Mouse (Mus musculus) heart, postnatal 25 days (tissue): ENCODE measurements around the gene Zcchc2. TPM values are rescaled to one million over a fixed set of nuclear protein-coding genes. Genes with fewer than 3 reads are reported as not detected.
A peak's percentile ranks its signal among the peaks of the same experiment; 100 is the strongest.

ENCODE experiments used
- DNase-seq: peaks from one replicate; pipeline ENCODE4 v3.0.0; 2022; ENCODE audit warnings: low spot score
- intact Hi-C: fragments of 180-260 bp; cut with DNase I; formaldehyde crosslinking; loops from one replicate; pipeline ENCODE4 v1.15.1; 2025
- total RNA-seq, 2 experiments: library from RNA; stranded (reverse); gene quantifications; 2 replicates each; pipeline ENCODE4 v1.2.3; 2021

Gene Zcchc2
- total RNA-seq, 2 experiments from 2014 or later = 8.2 to 8.5 TPM

GRCm38 (mm10) chr1:105984172-105984571 lies 6.0 kb upstream of the Zcchc2 start:
- DNase-seq = no peak
- intact Hi-C loops = no loop called here

GRCm38 (mm10) chr1:105988171-105988570 lies 2.0 kb upstream of the Zcchc2 start:
- intact Hi-C loops = no loop called here
- DNase-seq = no peak

- no peak for DNase-seq
- intact Hi-C loops = no loop called here
These were observed 1.1 kb upstream of the Zcchc2 start for GRCm38 (mm10) chr1:105988903-105989639.

- intact Hi-C loops = no loop called here
- no peak for DNase-seq
These were observed 594 bp upstream of the Zcchc2 start for GRCm38 (mm10) chr1:105989640-105989984.

- DNase-seq = peak; percentile 44
- intact Hi-C loops = loop anchor here (5.0 to 10.0 kb wide), 3 partner anchors 99 to 326 kb away; partner anchors contain the start of genes Phlpp1, Pign and Relch
These were observed 930 bp downstream of the Zcchc2 start for GRCm38 (mm10) chr1:105990911-105991761.

GRCm38 (mm10) chr1:105991931-105992837 lies 2.0 kb downstream of the Zcchc2 start:
- DNase-seq = no peak
- intact Hi-C loops = loop anchor here (5.0 to 10.0 kb wide), 3 partner anchors 100 to 327 kb away; partner anchors contain the start of genes Phlpp1, Pign and Relch

- DNase-seq = no peak
- intact Hi-C loops = loop anchor here (5.0 to 10.0 kb wide), 3 partner anchors 101 to 328 kb away; partner anchors contain the start of genes Phlpp1, Pign and Relch
These were observed 3.0 kb downstream of the Zcchc2 start for GRCm38 (mm10) chr1:105993196-105993595.

- DNase-seq = peak; percentile 77
- intact Hi-C loops = loop anchor here (5.0 to 10.0 kb wide), 3 partner anchors 101 to 329 kb away; partner anchors contain the start of genes Phlpp1, Pign and Relch
These were observed 3.5 kb downstream of the Zcchc2 start for GRCm38 (mm10) chr1:105993601-105994209.

- intact Hi-C loops = loop anchor here (10.0 kb wide), 1 partner anchor 331 kb away; the partner anchor contains the start of genes Pign and Relch
- no peak for DNase-seq
These were observed 5.8 kb downstream of the Zcchc2 start for GRCm38 (mm10) chr1:105995966-105996365.

GRCm38 (mm10) chr1:105997282-105997681 lies 7.1 kb downstream of the Zcchc2 start:
- no peak for DNase-seq
- intact Hi-C loops = loop anchor here (10.0 kb wide), 1 partner anchor 332 kb away; the partner anchor contains the start of genes Pign and Relch

GRCm38 (mm10) chr1:105999802-106000201 lies 9.6 kb downstream of the Zcchc2 start:
- DNase-seq = no peak
- intact Hi-C loops = loop anchor here (10.0 kb wide), 1 partner anchor 335 kb away; the partner anchor contains the start of genes Pign and Relch

- intact Hi-C loops = no loop called here
- no peak for DNase-seq
These were observed 17.4 kb downstream of the Zcchc2 start for GRCm38 (mm10) chr1:106007581-106007980.

GRCm38 (mm10) chr1:106011097-106011496 lies 20.9 kb downstream of the Zcchc2 start:
- no peak for DNase-seq
- intact Hi-C loops = no loop called here

GRCm38 (mm10) chr1:106013759-106014158 lies 23.6 kb downstream of the Zcchc2 start:
- intact Hi-C loops = no loop called here
- DNase-seq = no peak

GRCm38 (mm10) chr1:106016262-106016661 lies 26.1 kb downstream of the Zcchc2 start:
- intact Hi-C loops = no loop called here
- DNase-seq = no peak

GRCm38 (mm10) chr1:106019854-106020253 lies 29.6 kb downstream of the Zcchc2 start:
- intact Hi-C loops = no loop called here
- DNase-seq = no peak

GRCm38 (mm10) chr1:106022998-106023397 lies 32.8 kb downstream of the Zcchc2 start:
- no peak for DNase-seq
- intact Hi-C loops = no loop called here

GRCm38 (mm10) chr1:106024254-106024653 lies 34.0 kb downstream of the Zcchc2 start:
- intact Hi-C loops = no loop called here
- DNase-seq = no peak

- intact Hi-C loops = no loop called here
- no peak for DNase-seq
These were observed 34.6 kb downstream of the Zcchc2 start for GRCm38 (mm10) chr1:106024778-106025177.
